Mouse (Mus musculus) small intestine, adult 2 months (tissue): ENCODE data around the gene Rfc2. TPM values are rescaled to one million over a fixed set of nuclear protein-coding genes. Genes with fewer than 3 reads are reported as not detected.
A peak's percentile ranks its signal among the peaks of the same experiment; 100 is the strongest.

ENCODE experiments used
- H3K27ac ChIP-seq: fragments of 200-500 bp; 2 replicates; pipeline ENCODE4 v1.5.1; 2012; ENCODE audit warnings: low read depth, low read length, control low read depth, inconsistent platforms; ENCODE audit not compliant: insufficient read depth
- H3K27me3 ChIP-seq: fragments of 200-500 bp; 2 replicates; pipeline ENCODE4 v1.6.1; 2012; ENCODE audit warnings: mild to moderate bottlenecking, moderate library complexity, low read length, inconsistent platforms; ENCODE audit not compliant: control insufficient read depth, insufficient read depth
- H3K36me3 ChIP-seq: fragments of 200-500 bp; 2 replicates; pipeline ENCODE4 v1.6.1; 2012; ENCODE audit warnings: mild to moderate bottlenecking, low read length, control low read depth, inconsistent platforms; ENCODE audit not compliant: control insufficient read depth, insufficient read depth
- H3K4me1 ChIP-seq: fragments of 200-500 bp; 2 replicates; pipeline ENCODE4 v1.6.1; 2012; ENCODE audit warnings: low read length, inconsistent platforms, mixed read lengths; ENCODE audit not compliant: control insufficient read depth, insufficient read depth, insufficient read length
- H3K4me3 ChIP-seq: fragments of 200-500 bp; 2 replicates; pipeline ENCODE4 v1.5.1; 2012; ENCODE audit warnings: low read depth, mild to moderate bottlenecking, control low read depth, inconsistent platforms, low read length, moderate library complexity
- CTCF ChIP-seq: fragments of 200-500 bp; IDR thresholded peaks from 2 replicates; pipeline ENCODE4 v1.5.1; 2012; ENCODE audit warnings: low read depth, mild to moderate bottlenecking, control low read depth, inconsistent platforms, low read length, moderate library complexity, mixed read lengths; ENCODE audit not compliant: insufficient replicate concordance, insufficient read length; ENCODE audit errors: extremely low read depth
- POLR2A ChIP-seq: fragments of 200-500 bp; IDR thresholded peaks from 2 replicates; pipeline ENCODE4 v1.6.1; 2012; ENCODE audit warnings: low read depth, mild to moderate bottlenecking, control low read depth, inconsistent platforms, low read length, moderate library complexity
- WGBS: fragments of 180-500 bp; shearing (Covaris S2); methylation state at CpG from one replicate; pipeline ENCODE4 v1.1.7; 2018; 5-methylcytosine and 5-hydroxymethylcytosine counted together
- polyA plus RNA-seq: library from polyadenylated mRNA; depleted of rRNA; stranded (reverse); fragments of >200 nt; gene quantifications from 2 replicates; pipeline ENCODE4 v1.2.3, GENCODE M21; 2012

Rfc2 gene
- polyA plus RNA-seq, 1 experiment = 35.4 TPM

DNA sequence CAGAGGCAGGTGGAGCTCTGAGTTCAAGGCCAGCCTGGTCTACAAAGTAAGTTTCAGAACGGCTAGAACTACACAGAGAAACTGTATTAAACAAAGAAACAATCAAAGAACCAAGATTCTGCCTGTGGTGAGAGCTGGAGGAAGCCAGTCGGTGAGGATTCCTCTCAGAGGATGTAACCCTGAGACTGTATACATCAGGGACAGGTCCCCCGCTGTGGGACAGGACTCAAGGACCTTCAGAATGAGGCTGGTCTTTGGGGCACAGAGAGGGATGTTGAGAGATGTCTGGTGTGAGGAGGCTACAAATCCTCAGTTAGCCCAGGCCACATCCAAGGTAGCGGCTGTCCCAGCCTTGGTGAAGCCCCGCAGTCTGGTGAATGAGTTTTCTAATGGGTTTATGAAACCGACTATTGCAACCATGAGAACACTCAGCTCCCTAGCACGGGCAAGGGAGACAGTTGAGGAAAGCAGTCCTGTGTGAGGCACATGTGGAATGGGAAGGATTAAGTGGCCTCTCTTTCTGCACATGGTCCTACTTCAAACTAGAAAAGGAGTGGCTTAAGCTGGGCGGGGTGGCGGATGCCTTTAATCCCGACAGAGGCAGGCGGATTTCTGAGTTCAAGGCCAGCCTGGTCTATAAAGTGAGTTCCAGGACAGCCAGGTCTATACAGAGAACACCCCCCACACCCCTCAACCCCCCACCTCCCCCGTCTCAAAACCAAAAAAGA is 28.9 kb downstream of the Rfc2 start:
- TF ChIP-seq CTCF (no peak), POLR2A (no peak)

DNA sequence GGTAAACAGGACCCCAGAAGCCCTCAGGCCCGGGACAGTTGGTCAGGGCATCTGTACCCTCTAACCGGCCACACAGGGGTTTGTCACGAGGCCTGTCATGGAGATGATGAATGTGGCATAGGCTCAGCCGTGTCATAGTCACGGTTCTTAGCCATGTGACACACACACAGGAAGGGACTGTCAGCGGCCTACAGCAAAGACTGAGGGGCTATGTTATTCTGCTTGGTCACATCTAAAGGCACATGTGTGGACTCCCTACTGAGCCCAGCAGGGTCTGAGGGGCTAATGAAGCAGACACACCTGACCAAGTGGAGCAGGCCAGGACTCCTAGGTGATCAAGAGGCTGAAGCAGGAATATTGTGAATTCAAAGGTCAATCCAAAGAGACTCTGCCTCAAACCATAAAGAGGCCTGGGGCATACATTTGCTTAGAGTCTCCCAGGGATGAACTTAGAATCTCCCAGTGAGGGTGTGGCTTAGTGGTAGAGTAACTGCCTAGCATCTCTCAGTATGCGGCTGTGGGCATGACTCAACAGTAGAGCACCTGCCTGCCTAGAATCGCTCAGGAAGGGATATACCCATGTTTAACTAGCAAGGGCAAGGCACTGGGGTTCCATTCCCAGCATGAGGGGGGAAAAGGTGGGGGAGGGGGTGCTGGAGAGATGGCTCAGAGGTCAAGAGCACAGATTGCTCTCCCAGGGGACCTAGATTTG is 30.8 kb downstream of the Rfc2 start:
- whole genome bisulfite sequencing = 42% methylated on average over 8 of the region's 8 CpGs

More for the DNA sequence above, 28.9 kb downstream of the Rfc2 start:
- 73% methylated on average over 12 of the region's 12 CpGs for WGBS
- H3K4me3 ChIP-seq = no peak overlapping the region
- H3K27ac ChIP-seq = no peak overlapping the region
- H3K27me3 ChIP-seq = no peaks in the 10 kb centered on the region
- no peaks in the 10 kb centered on the region for H3K36me3 ChIP-seq
- H3K4me1 ChIP-seq = peaks cover 7% of the 10 kb centered on the region

DNA sequence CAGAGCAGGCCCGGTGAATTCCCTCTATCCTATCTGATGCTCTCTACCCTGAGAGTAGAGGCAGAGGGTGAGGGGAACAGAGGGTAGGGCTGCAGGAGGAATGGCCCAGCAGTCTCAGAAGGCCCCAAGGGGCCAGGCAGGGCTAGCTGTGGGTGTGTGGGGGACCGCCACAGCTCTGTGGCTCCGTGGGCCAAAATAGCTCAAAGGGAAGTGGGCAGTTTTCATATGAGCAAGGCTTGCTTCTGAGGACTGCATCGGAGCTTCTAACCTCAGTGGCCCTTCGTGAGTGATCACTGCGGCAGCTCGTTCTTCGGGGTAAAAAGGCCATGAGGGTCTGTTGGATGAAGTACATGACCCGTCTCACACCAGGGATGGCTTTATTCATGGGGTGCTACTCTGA is 32.6 kb downstream of the Rfc2 start:
- no peaks in the 10 kb centered on the region for H3K27me3 ChIP-seq
- WGBS = 78% methylated on average over 9 of the region's 9 CpGs
- peaks cover 3% of the 10 kb centered on the region; the same call in 1 of the 2 replicates for H3K4me1 ChIP-seq
- H3K27ac ChIP-seq = peak overlapping the region; percentile 62
- H3K36me3 ChIP-seq = peaks cover 4% of the 10 kb centered on the region
- H3K4me3 ChIP-seq = peak overlapping the region; percentile 57
- no peak; the same call in 1 of the 2 replicates for TF ChIP-seq POLR2A
- TF ChIP-seq CTCF = no peak

More for the DNA sequence above, 30.8 kb downstream of the Rfc2 start:
- H3K27ac ChIP-seq = no peak overlapping the region
- TF ChIP-seq POLR2A (no peak), CTCF (no peak)
- H3K4me1 ChIP-seq = peaks cover 3% of the 10 kb centered on the region; the same call in 1 of the 2 replicates
- H3K4me3 ChIP-seq = no peak overlapping the region
- no peaks in the 10 kb centered on the region for H3K36me3 ChIP-seq
- H3K27me3 ChIP-seq = no peaks in the 10 kb centered on the region

DNA sequence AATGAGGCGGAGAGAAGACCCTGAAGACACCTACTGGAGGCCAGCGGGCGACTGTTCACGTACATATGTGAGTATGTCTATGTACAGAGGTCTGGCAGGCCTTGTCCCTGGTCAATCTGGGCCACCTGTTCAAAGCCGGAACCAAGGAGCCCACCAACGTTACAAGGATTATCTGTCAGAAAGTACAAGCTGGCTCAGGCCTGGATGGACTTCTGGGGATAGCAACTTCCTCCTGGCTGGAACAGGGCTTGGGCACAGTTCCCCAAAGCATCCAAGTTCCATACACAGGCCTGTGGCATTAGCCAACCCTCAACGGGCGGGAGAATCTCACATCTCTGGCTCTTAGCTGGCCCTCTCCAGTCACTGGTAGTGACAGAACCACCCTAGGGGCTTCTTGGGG is 33.1 kb downstream of the Rfc2 start:
- TF ChIP-seq POLR2A (no peak), CTCF (no peak)
- H3K4me1 ChIP-seq = peaks cover 3% of the 10 kb centered on the region; the same call in 1 of the 2 replicates
- peaks cover 10% of the 10 kb centered on the region for H3K36me3 ChIP-seq
- peak overlapping the region; percentile 62 for H3K27ac ChIP-seq
- H3K27me3 ChIP-seq = no peaks in the 10 kb centered on the region
- WGBS = 84% methylated on average over 8 of the region's 8 CpGs
- peak overlapping the region; percentile 57 for H3K4me3 ChIP-seq

GRCm38 (mm10) chr5:134614802-134615201 is 33.6 kb downstream of the Rfc2 start, which contains the start of gene Lat2:
TSS of gene Lat2 (minus strand) at chr5:134615025.
- 74% methylated on average over 7 of the region's 7 CpGs for WGBS
- TF ChIP-seq CTCF = no peak
- 0 out of 2 replicates have a peak, but pooled peaks have one; percentile 24 for TF ChIP-seq POLR2A
- peak within 1 kb of the TSS; percentile 57 for H3K4me3 ChIP-seq
- H3K36me3 ChIP-seq = peaks cover 15% of the 10 kb centered on the region
- H3K4me1 ChIP-seq = peaks cover 3% of the 10 kb centered on the region; the same call in 1 of the 2 replicates
- peak within 1 kb of the TSS; percentile 62 for H3K27ac ChIP-seq
- no peaks in the 10 kb centered on the region for H3K27me3 ChIP-seq

DNA sequence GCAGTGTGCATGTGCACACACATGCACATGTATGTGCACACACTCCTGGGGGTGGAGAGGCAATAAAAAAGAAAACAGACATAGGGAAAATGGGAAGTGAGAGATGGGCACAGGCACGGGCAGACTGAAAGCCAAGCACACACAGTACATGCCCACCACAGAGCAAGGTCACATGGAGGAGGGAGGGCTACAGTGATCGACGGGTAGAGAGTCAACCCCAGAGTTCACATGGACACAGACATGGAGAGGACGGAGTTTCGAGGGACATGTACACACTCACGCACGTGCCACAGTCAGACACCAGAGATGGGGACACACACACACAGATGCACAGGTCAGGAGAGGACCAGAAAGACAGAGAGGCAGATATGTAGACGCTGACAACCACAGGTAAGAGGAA is 34.2 kb downstream of the Rfc2 start:
- 68% methylated on average over 8 of the region's 8 CpGs for WGBS
- no peak for TF ChIP-seq CTCF
- TF ChIP-seq POLR2A = no peak

GRCm38 (mm10) chr5:134615780-134616179 is 34.6 kb downstream of the Rfc2 start:
- H3K36me3 ChIP-seq = peaks cover 24% of the 10 kb centered on the region
- H3K4me3 ChIP-seq = no peak overlapping the region
- H3K4me1 ChIP-seq = peaks cover 3% of the 10 kb centered on the region; the same call in 1 of the 2 replicates
- H3K27ac ChIP-seq = 0 out of 2 replicates have a peak overlapping the region, but pooled peaks have one; percentile 9
- TF ChIP-seq POLR2A (no peak), CTCF (no peak)
- 56% methylated on average over 4 of the region's 4 CpGs for WGBS
- H3K27me3 ChIP-seq = no peaks in the 10 kb centered on the region

More for the DNA sequence above, 34.2 kb downstream of the Rfc2 start:
- Histone ChIP-seq H3K27ac (peak overlapping the region; percentile 9; the same call in 1 of the 2 replicates), H3K27me3 (no peaks in the 10 kb centered on the region), H3K4me3 (no peak overlapping the region), H3K36me3 (peaks cover 20% of the 10 kb centered on the region), H3K4me1 (peaks cover 3% of the 10 kb centered on the region; the same call in 1 of the 2 replicates)
